Mouse (Mus musculus) liver, postnatal 0 days (tissue): ENCODE measurements around the gene Unc13a.

Experiments used
- CTCF ChIP-seq: sonication (generic); IDR thresholded peaks from 2 replicates; pipeline ENCODE4 v1.5.1; 2016; ENCODE audit warnings: antibody characterized with exemption, low read depth
- EP300 ChIP-seq: IDR thresholded peaks from 2 replicates; pipeline ENCODE4 v1.6.1; 2016; ENCODE audit warnings: antibody characterized with exemption, low read depth, mild to moderate bottlenecking

- no peak for TF ChIP-seq CTCF
- no peak for TF ChIP-seq EP300
Observed at GRCm38 (mm10) chr8:71577856-71578387, 93.6 kb downstream of the Unc13a start.
